Mouse (Mus musculus) limb, embryonic 14.5 days (tissue): Measurements from ENCODE around the gene Mrtfa. TPM values are rescaled to one million over a fixed set of nuclear protein-coding genes. Genes with fewer than 3 reads are reported as not detected.

Source experiments
- ATAC-seq: fragments of 200-750 bp; cut with Nextera tagmentation; 2 replicates; pipeline ENCODE4 v1.8.0; 2017; ENCODE audit warnings: low read depth, moderate number of reproducible peaks, moderate TSS enrichment; ENCODE audit not compliant: low FRiP score
- DNase-seq: peaks from one replicate; pipeline ENCODE4 v3.0.0-alpha.2; 2015; ENCODE audit warnings: low spot score
- H3K27ac ChIP-seq: fragments of 300-500 bp; sonication (generic); replicated peaks from 2 replicates; pipeline ENCODE4 v1.5.1; 2014; ENCODE audit warnings: low read depth, mild to moderate bottlenecking, low read length, moderate library complexity, mixed read lengths
- H3K27me3 ChIP-seq: fragments of 300-500 bp; sonication (generic); 2 replicates; pipeline ENCODE4 v1.6.1; 2014; ENCODE audit warnings: low read length, mixed read lengths; ENCODE audit not compliant: control insufficient read depth, insufficient read depth
- H3K36me3 ChIP-seq: fragments of 300-500 bp; sonication (generic); 2 replicates; pipeline ENCODE4 v1.6.1; 2014; ENCODE audit warnings: mild to moderate bottlenecking, low read length, moderate library complexity, mixed read lengths; ENCODE audit not compliant: control insufficient read depth, insufficient read depth
- H3K4me1 ChIP-seq: fragments of 300-500 bp; sonication (generic); 2 replicates; pipeline ENCODE4 v1.6.1; 2014; ENCODE audit warnings: antibody characterized with exemption, low read length, mixed read lengths; ENCODE audit not compliant: control insufficient read depth, insufficient read depth
- H3K4me2 ChIP-seq: fragments of 300-500 bp; sonication (generic); replicated peaks from 2 replicates; pipeline ENCODE4 v1.6.1; 2014; ENCODE audit warnings: low read depth, mild to moderate bottlenecking, low read length, moderate library complexity; ENCODE audit not compliant: severe bottlenecking
- H3K4me3 ChIP-seq: fragments of 300-500 bp; sonication (generic); replicated peaks from 2 replicates; pipeline ENCODE4 v1.5.1; 2014; ENCODE audit warnings: low read length
- H3K9ac ChIP-seq: fragments of 300-500 bp; sonication (generic); 2 replicates; pipeline ENCODE4 v1.6.1; 2014; ENCODE audit warnings: mild to moderate bottlenecking, low read depth, low read length, moderate library complexity; ENCODE audit not compliant: severe bottlenecking
- H3K9me3 ChIP-seq: fragments of 300-500 bp; sonication (generic); 2 replicates; pipeline ENCODE4 v1.6.1; 2016; ENCODE audit warnings: low read length; ENCODE audit not compliant: control insufficient read depth
- POLR2A ChIP-seq: fragments of 200-500 bp; IDR thresholded peaks from 2 replicates; pipeline ENCODE4 v1.8.0; 2012; ENCODE audit warnings: inconsistent platforms, mild to moderate bottlenecking, moderate library complexity, borderline replicate concordance; ENCODE audit not compliant: insufficient read depth, insufficient read length; ENCODE audit errors: extremely low read depth
- WGBS: fragments of 180-500 bp; shearing (Covaris S2); extraction: QIAGEN DNeasy Blood & Tissue Kit; methylation state at CpG from one replicate; pipeline ENCODE4 v1.1.7; 2014; 5-methylcytosine and 5-hydroxymethylcytosine counted together
- polyA plus RNA-seq, 2 experiments: library from polyadenylated mRNA; depleted of rRNA in 1 of 2; stranded (reverse) in 1 of 2; unstranded in 1 of 2; fragments of >200 nt; fragmentation: Nextera tagmentation in 1 of 2; extraction: Ambion mirVana in 1 of 2; gene quantifications; 2 replicates each; pipeline versions ENCODE4 v1.2.1 to v1.2.3; 2012 to 2014

Gene Mrtfa
- polyA plus RNA-seq, 2 experiments: 25.2 to 29.8 TPM

- no peaks in the 10 kb centered on the region for H3K36me3 ChIP-seq
- ATAC-seq (peak; percentile 78), DNase-seq (peak; percentile 62)
- H3K4me1 ChIP-seq: peaks cover 5% of the 10 kb centered on the region; the same call in 1 of the 2 replicates
- WGBS: 1% methylated on average over 23 of the region's 25 CpGs
- peak within 1 kb of the TSS; percentile 54 for H3K9ac ChIP-seq
- no peak for TF ChIP-seq POLR2A
- no peak within 1 kb of the TSS for H3K27ac ChIP-seq
- H3K27me3 ChIP-seq: no peaks in the 10 kb centered on the region
- peak within 1 kb of the TSS; percentile 41 for H3K4me3 ChIP-seq
- peak within 1 kb of the TSS; percentile 80 for H3K4me2 ChIP-seq
- no peaks in the 10 kb centered on the region for H3K9me3 ChIP-seq
Observed at GRCm38 (mm10) chr15:81235086-81235920, 44.7 kb upstream of the Mrtfa start, which contains the start of gene Mchr1. Gene Mchr1 (plus strand): TSS chr15:81235499.

GRCm38 (mm10) chr15:81231325-81231724 lies 40.8 kb upstream of the Mrtfa start:
- Histone ChIP-seq H3K4me3 (no peak overlapping the region), H3K36me3 (no peaks in the 10 kb centered on the region), H3K9ac (no peak overlapping the region), H3K9me3 (no peaks in the 10 kb centered on the region), H3K27me3 (no peaks in the 10 kb centered on the region), H3K27ac (no peak overlapping the region), H3K4me2 (no peak overlapping the region), H3K4me1 (peaks cover 5% of the 10 kb centered on the region; the same call in 1 of the 2 replicates)
- no peak for TF ChIP-seq POLR2A
- DNase-seq: no peak
- ATAC-seq: no peak
- WGBS: 88% methylated on average over 7 of the region's 7 CpGs

GRCm38 (mm10) chr15:81229791-81230190 lies 39.2 kb upstream of the Mrtfa start:
- 55% methylated on average over 3 of the region's 3 CpGs for WGBS
- H3K27ac ChIP-seq: no peak overlapping the region
- ATAC-seq: no peak

GRCm38 (mm10) chr15:81228258-81228657 lies 37.7 kb upstream of the Mrtfa start:
- DNase-seq (no peak), ATAC-seq (no peak)
- TF ChIP-seq POLR2A: no peak
- H3K4me1 ChIP-seq: no peaks in the 10 kb centered on the region
- no peaks in the 10 kb centered on the region for H3K9me3 ChIP-seq
- no peak overlapping the region for H3K27ac ChIP-seq
- no peaks in the 10 kb centered on the region for H3K36me3 ChIP-seq
- WGBS: 96% methylated on average over 3 of the region's 3 CpGs
- H3K4me3 ChIP-seq: no peak overlapping the region
- H3K27me3 ChIP-seq: no peaks in the 10 kb centered on the region
- no peak overlapping the region for H3K9ac ChIP-seq
- H3K4me2 ChIP-seq: no peak overlapping the region

More at GRCm38 (mm10) chr15:81229791-81230190, 39.2 kb upstream of the Mrtfa start:
- Histone ChIP-seq H3K4me2 (no peak overlapping the region), H3K36me3 (no peaks in the 10 kb centered on the region), H3K4me1 (no peaks in the 10 kb centered on the region), H3K27me3 (no peaks in the 10 kb centered on the region), H3K4me3 (no peak overlapping the region), H3K9ac (no peak overlapping the region), H3K9me3 (no peaks in the 10 kb centered on the region)
- TF ChIP-seq POLR2A: no peak
- no peak for DNase-seq

- H3K4me2 ChIP-seq: no peak overlapping the region
- DNase-seq (no peak), ATAC-seq (no peak)
- 82% methylated on average over 3 of the region's 3 CpGs for WGBS
- H3K9me3 ChIP-seq: no peaks in the 10 kb centered on the region
- no peaks in the 10 kb centered on the region for H3K4me1 ChIP-seq
- no peaks in the 10 kb centered on the region for H3K27me3 ChIP-seq
- H3K9ac ChIP-seq: no peak overlapping the region
- H3K4me3 ChIP-seq: no peak overlapping the region
- no peaks in the 10 kb centered on the region for H3K36me3 ChIP-seq
- no peak for TF ChIP-seq POLR2A
- H3K27ac ChIP-seq: no peak overlapping the region
Observed at GRCm38 (mm10) chr15:81227275-81227674, 36.7 kb upstream of the Mrtfa start.
